Mouse (Mus musculus): ENCODE data around the gene Hsd17b11. TPM values are rescaled to one million over a fixed set of nuclear protein-coding genes. Genes with fewer than 3 reads are reported as not detected.
"Not testable (repeated sequence)": the region's sequence is repeated elsewhere in the genome, so short reads cannot be mapped to it uniquely, and the experiment has no call there.

The Hsd17b11 gene
- polyA plus RNA-seq, 1 experiment from 2014 or later: 1.6 TPM

- no peaks in the 10 kb centered on the region for H3K9me3 ChIP-seq (replicated peaks; ENCODE audit: control insufficient read depth, low read length)
- H3K27ac ChIP-seq (ENCODE audit: low read depth, low read length): no peak overlapping the region
- no peak overlapping the region for H3K4me2 ChIP-seq (ENCODE audit: low read length)
- H3K36me3 ChIP-seq (ENCODE audit: control insufficient read depth, insufficient read depth, low read length): no peaks in the 10 kb centered on the region
- DNase-seq (ENCODE audit: low spot score): no peak
- no peak for ATAC-seq
- peaks cover 11% of the 10 kb centered on the region for H3K4me1 ChIP-seq (ENCODE audit: control insufficient read depth, insufficient read depth, low read length)
- H3K9ac ChIP-seq (ENCODE audit: low read length): no peak overlapping the region
- WGBS: 95% methylated on average over 2 of the region's 2 CpGs
- no peaks in the 10 kb centered on the region for H3K27me3 ChIP-seq (replicated peaks; ENCODE audit: control insufficient read depth, insufficient read depth, low read length)
- no peak overlapping the region for H3K4me3 ChIP-seq (ENCODE audit: low read depth, low read length)
These were observed 21.2 kb upstream of the Hsd17b11 start for GRCm38 (mm10) chr5:104042906-104043305.

- H3K4me3 ChIP-seq (ENCODE audit: low read depth, low read length): no peak overlapping the region
- H3K27me3 ChIP-seq (replicated peaks; ENCODE audit: control insufficient read depth, insufficient read depth, low read length): no peaks in the 10 kb centered on the region
- H3K36me3 ChIP-seq (ENCODE audit: control insufficient read depth, insufficient read depth, low read length): no peaks in the 10 kb centered on the region
- no peaks in the 10 kb centered on the region for H3K9me3 ChIP-seq (replicated peaks; ENCODE audit: control insufficient read depth, low read length)
- H3K4me1 ChIP-seq (ENCODE audit: control insufficient read depth, insufficient read depth, low read length): no peaks in the 10 kb centered on the region
- ATAC-seq (peak; percentile 44; the same call in 1 of the 2 replicates), DNase-seq (ENCODE audit: low spot score) (peak; percentile 51)
- WGBS: 73% methylated on average over 6 of the region's 6 CpGs
- H3K27ac ChIP-seq (ENCODE audit: low read depth, low read length): no peak overlapping the region
- H3K4me2 ChIP-seq (ENCODE audit: low read length): no peak overlapping the region
- no peak overlapping the region for H3K9ac ChIP-seq (ENCODE audit: low read length)
These were observed 17.6 kb upstream of the Hsd17b11 start for GRCm38 (mm10) chr5:104039154-104039932.

DNA sequence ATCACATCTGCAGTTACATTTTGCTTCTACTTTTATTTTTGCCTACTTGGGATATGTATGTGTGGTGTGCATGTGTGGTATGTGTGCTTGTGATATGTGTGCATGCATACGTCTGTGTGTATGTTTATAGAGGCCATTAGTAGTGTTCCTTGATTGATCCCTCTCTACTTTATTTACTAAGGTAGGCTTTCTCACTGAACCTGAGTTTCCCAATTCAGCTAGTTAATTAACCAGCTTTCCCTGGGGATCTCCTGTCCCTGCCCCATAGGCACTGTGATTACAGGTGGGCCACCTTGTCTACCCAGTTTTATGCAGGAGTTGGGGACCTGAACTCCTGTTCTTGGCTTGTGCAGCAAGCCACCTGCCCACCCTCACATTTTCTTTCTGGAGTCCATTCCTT, 15.0 kb upstream of the Hsd17b11 start:
- Histone ChIP-seq H3K4me3 (ENCODE audit: low read depth, low read length) (no peak overlapping the region), H3K4me2 (ENCODE audit: low read length) (no peak overlapping the region), H3K27me3 (replicated peaks; ENCODE audit: control insufficient read depth, insufficient read depth, low read length) (no peaks in the 10 kb centered on the region), H3K9me3 (replicated peaks; ENCODE audit: control insufficient read depth, low read length) (no peaks in the 10 kb centered on the region), H3K9ac (ENCODE audit: low read length) (no peak overlapping the region), H3K36me3 (ENCODE audit: control insufficient read depth, insufficient read depth, low read length) (no peaks in the 10 kb centered on the region), H3K4me1 (ENCODE audit: control insufficient read depth, insufficient read depth, low read length) (no peaks in the 10 kb centered on the region), H3K27ac (ENCODE audit: low read depth, low read length) (no peak overlapping the region)
- ATAC-seq (no peak), DNase-seq (ENCODE audit: low spot score) (no peak)
- 86% methylated on average over 1 of the region's 1 CpGs for WGBS

- Histone ChIP-seq H3K4me3 (ENCODE audit: low read depth, low read length) (no peak overlapping the region), H3K9me3 (replicated peaks; ENCODE audit: control insufficient read depth, low read length) (no peaks in the 10 kb centered on the region), H3K27ac (ENCODE audit: low read depth, low read length) (no peak overlapping the region), H3K4me1 (ENCODE audit: control insufficient read depth, insufficient read depth, low read length) (no peaks in the 10 kb centered on the region), H3K36me3 (ENCODE audit: control insufficient read depth, insufficient read depth, low read length) (no peaks in the 10 kb centered on the region), H3K27me3 (replicated peaks; ENCODE audit: control insufficient read depth, insufficient read depth, low read length) (no peaks in the 10 kb centered on the region), H3K9ac (ENCODE audit: low read length) (no peak overlapping the region), H3K4me2 (ENCODE audit: low read length) (no peak overlapping the region)
- DNase-seq (ENCODE audit: low spot score) (no peak), ATAC-seq (no peak)
- 69% methylated on average over 1 of the region's 1 CpGs for WGBS
These were observed 14.1 kb upstream of the Hsd17b11 start for GRCm38 (mm10) chr5:104035824-104036223.

DNA sequence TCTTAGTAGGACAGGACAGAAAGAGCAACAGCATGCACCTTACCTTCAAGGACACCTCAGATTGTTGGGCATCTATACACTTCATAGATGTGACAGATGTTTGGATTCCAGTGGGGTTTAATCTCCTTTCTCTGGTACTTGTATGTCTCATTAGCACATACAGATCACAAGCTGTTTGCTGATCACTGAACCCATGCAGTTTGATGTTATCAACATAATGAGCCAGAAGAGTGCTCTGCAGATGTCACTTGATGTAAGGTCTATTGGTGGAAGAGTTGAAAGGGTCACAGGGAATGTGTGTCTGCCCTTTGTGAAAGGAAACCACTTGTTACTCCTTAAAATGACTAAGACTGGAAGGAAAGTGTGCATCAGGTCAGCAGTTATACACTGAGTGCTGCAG, 13.3 kb upstream of the Hsd17b11 start:
- Histone ChIP-seq H3K4me3 (ENCODE audit: low read depth, low read length) (no peak overlapping the region), H3K4me2 (ENCODE audit: low read length) (no peak overlapping the region), H3K27ac (ENCODE audit: low read depth, low read length) (no peak overlapping the region), H3K9ac (ENCODE audit: low read length) (no peak overlapping the region), H3K27me3 (replicated peaks; ENCODE audit: control insufficient read depth, insufficient read depth, low read length) (no peaks in the 10 kb centered on the region), H3K9me3 (replicated peaks; ENCODE audit: control insufficient read depth, low read length) (no peaks in the 10 kb centered on the region), H3K36me3 (ENCODE audit: control insufficient read depth, insufficient read depth, low read length) (no peaks in the 10 kb centered on the region), H3K4me1 (ENCODE audit: control insufficient read depth, insufficient read depth, low read length) (no peaks in the 10 kb centered on the region)
- ATAC-seq: no peak
- no peak for DNase-seq (ENCODE audit: low spot score)

- Histone ChIP-seq H3K9me3 (replicated peaks; ENCODE audit: control insufficient read depth, low read length) (no peaks in the 10 kb centered on the region), H3K36me3 (ENCODE audit: control insufficient read depth, insufficient read depth, low read length) (no peaks in the 10 kb centered on the region), H3K27ac (ENCODE audit: low read depth, low read length) (no peak overlapping the region), H3K4me2 (ENCODE audit: low read length) (no peak overlapping the region), H3K4me3 (ENCODE audit: low read depth, low read length) (no peak overlapping the region), H3K27me3 (replicated peaks; ENCODE audit: control insufficient read depth, insufficient read depth, low read length) (no peaks in the 10 kb centered on the region), H3K9ac (ENCODE audit: low read length) (no peak overlapping the region), H3K4me1 (ENCODE audit: control insufficient read depth, insufficient read depth, low read length) (no peaks in the 10 kb centered on the region)
- 82% methylated on average over 2 of the region's 2 CpGs for WGBS
- no peak for ATAC-seq
- DNase-seq (ENCODE audit: low spot score): no peak
These were observed 10.8 kb upstream of the Hsd17b11 start for GRCm38 (mm10) chr5:104032434-104033097.

- no peaks in the 10 kb centered on the region for H3K27me3 ChIP-seq (replicated peaks; ENCODE audit: control insufficient read depth, insufficient read depth, low read length)
- H3K4me3 ChIP-seq (ENCODE audit: low read depth, low read length): no peak overlapping the region
- no peaks in the 10 kb centered on the region for H3K36me3 ChIP-seq (ENCODE audit: control insufficient read depth, insufficient read depth, low read length)
- ATAC-seq: no peak
- WGBS: 45% methylated on average over 17 of the region's 17 CpGs
- no peak overlapping the region for H3K27ac ChIP-seq (ENCODE audit: low read depth, low read length)
- no peaks in the 10 kb centered on the region for H3K4me1 ChIP-seq (ENCODE audit: control insufficient read depth, insufficient read depth, low read length)
- H3K9ac ChIP-seq (ENCODE audit: low read length): no peak overlapping the region
- no peaks in the 10 kb centered on the region for H3K9me3 ChIP-seq (replicated peaks; ENCODE audit: control insufficient read depth, low read length)
- DNase-seq (ENCODE audit: low spot score): no peak
- no peak overlapping the region for H3K4me2 ChIP-seq (ENCODE audit: low read length)
These were observed 3.6 kb upstream of the Hsd17b11 start for GRCm38 (mm10) chr5:104025245-104025854.

GRCm38 (mm10) chr5:104024762-104025161, 3.0 kb upstream of the Hsd17b11 start:
- DNase-seq (ENCODE audit: low spot score) (no peak), ATAC-seq (no peak)
- Histone ChIP-seq H3K4me2 (ENCODE audit: low read length) (no peak overlapping the region), H3K36me3 (ENCODE audit: control insufficient read depth, insufficient read depth, low read length) (no peaks in the 10 kb centered on the region), H3K9me3 (replicated peaks; ENCODE audit: control insufficient read depth, low read length) (no peaks in the 10 kb centered on the region), H3K4me3 (ENCODE audit: low read depth, low read length) (no peak overlapping the region), H3K9ac (ENCODE audit: low read length) (no peak overlapping the region), H3K27ac (ENCODE audit: low read depth, low read length) (no peak overlapping the region), H3K27me3 (replicated peaks; ENCODE audit: control insufficient read depth, insufficient read depth, low read length) (no peaks in the 10 kb centered on the region), H3K4me1 (ENCODE audit: control insufficient read depth, insufficient read depth, low read length) (no peaks in the 10 kb centered on the region)
- WGBS: 77% methylated on average over 11 of the region's 11 CpGs

DNA sequence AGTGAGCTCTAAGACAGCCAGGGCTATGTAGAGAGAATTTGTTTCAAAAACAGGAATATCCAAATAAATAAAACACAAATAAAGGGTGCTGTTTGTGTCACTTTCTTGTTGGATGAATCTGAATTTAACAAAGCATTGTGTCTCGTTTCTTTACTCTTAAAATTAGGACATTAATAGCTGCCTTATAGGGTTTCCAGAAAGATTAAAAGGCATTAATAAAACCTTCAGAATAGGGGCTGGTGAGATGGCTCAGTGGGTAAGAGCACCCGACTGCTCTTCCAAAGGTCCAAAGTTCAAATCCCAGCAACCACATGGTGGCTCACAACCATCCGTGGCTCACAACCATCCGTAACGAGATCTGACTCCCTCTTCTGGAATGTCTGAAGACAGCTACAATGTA, 2.5 kb upstream of the Hsd17b11 start:
- H3K4me3 ChIP-seq (ENCODE audit: low read depth, low read length); ATAC-seq; H3K27ac ChIP-seq (ENCODE audit: low read depth, low read length); H3K36me3 ChIP-seq (ENCODE audit: control insufficient read depth, insufficient read depth, low read length); DNase-seq (ENCODE audit: low spot score); H3K27me3 ChIP-seq (replicated peaks; ENCODE audit: control insufficient read depth, insufficient read depth, low read length); H3K4me1 ChIP-seq (ENCODE audit: control insufficient read depth, insufficient read depth, low read length); H3K9me3 ChIP-seq (replicated peaks; ENCODE audit: control insufficient read depth, low read length); H3K9ac ChIP-seq (ENCODE audit: low read length); H3K4me2 ChIP-seq (ENCODE audit: low read length): not testable (repeated sequence)
- WGBS: 87% methylated on average over 5 of the region's 5 CpGs
